Mouse (Mus musculus): Measurements from ENCODE around the gene Acsl4. TPM values are rescaled to one million over a fixed set of nuclear protein-coding genes. Genes with fewer than 3 reads are reported as not detected.

Acsl4 gene
- polyA plus RNA-seq, 2 experiments: 6.4 to 15.4 TPM

DNA sequence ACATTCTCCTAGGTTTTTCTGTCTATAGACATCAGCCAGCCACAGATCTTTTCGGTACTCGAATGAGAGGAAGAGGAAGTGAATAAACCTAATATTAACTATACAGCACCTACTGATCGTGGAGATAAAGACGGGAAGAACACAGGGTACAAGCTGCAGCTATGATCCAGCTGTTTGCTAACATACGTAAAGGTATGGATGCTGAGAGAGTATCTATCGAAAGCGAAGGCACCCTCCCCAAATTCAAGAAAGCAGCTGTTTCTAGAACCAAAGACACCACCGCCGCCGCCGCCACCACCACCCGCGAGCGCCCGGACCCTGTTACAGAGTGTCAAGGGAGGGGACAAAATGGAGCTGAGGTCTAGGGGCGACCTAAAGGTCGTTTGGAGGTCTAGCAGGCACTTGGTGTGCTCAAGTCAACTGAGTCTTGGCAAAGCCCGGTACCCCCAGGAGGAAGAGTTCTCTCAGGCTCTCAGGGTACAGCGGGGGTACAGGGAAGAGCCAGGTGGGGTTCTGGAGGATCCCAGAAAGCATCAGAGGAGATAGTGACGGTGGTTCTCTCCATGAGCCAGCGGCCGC, 665 bp downstream of the Acsl4 start:
- DNase-seq (ENCODE audit: low spot score) (no peak), ATAC-seq (ENCODE audit: low FRiP score, low read depth) (peak; percentile 12; the same call in 1 of the 2 replicates)
- no peak for TF ChIP-seq POLR2A (IDR thresholded peaks at IDR 0.05; ENCODE audit: borderline replicate concordance, extremely low read depth, insufficient read depth, insufficient read length)
- Histone ChIP-seq H3K4me2 (replicated peaks; ENCODE audit: low read depth, low read length, severe bottlenecking) (peak overlapping the region; percentile 41), H3K9ac (ENCODE audit: low read depth, low read length, severe bottlenecking) (peak overlapping the region; percentile 64), H3K27ac (replicated peaks; ENCODE audit: low read depth, low read length) (peak overlapping the region; percentile 70; the same call in 1 of the 2 replicates), H3K36me3 (ENCODE audit: control insufficient read depth, insufficient read depth, low read length) (no peaks in the 10 kb centered on the region), H3K4me1 (ENCODE audit: control insufficient read depth, insufficient read depth, low read length) (no peaks in the 10 kb centered on the region), H3K27me3 (ENCODE audit: control insufficient read depth, insufficient read depth, low read length) (no peaks in the 10 kb centered on the region), H3K9me3 (ENCODE audit: control insufficient read depth, low read length) (no peaks in the 10 kb centered on the region), H3K4me3 (replicated peaks; ENCODE audit: low read length) (peak overlapping the region; percentile 52)
- 14% methylated on average over 21 of the region's 22 CpGs for WGBS

DNA sequence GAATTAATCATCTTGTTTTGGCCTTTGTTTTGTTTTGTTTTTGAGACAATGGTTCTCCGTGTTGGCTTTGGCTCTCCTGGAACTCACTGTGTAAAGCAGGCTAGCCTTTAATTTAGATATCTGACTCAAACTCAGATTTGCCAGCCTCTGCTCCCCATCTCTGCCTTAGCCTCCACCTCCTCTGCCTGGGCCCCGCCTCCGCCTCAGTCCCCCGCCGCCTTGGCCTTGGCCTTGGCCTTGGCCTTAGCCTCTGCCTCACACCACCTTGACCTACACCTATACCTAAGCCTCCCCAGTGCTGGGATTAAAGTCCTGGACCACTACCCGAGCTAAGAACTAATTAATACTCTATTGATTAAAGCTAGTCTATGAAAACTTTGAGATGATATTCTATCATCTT, 2.2 kb downstream of the Acsl4 start:
- no peaks in the 10 kb centered on the region for H3K9me3 ChIP-seq (ENCODE audit: control insufficient read depth, low read length)
- H3K4me2 ChIP-seq (replicated peaks; ENCODE audit: low read depth, low read length, severe bottlenecking): no peak overlapping the region
- no peaks in the 10 kb centered on the region for H3K27me3 ChIP-seq (ENCODE audit: control insufficient read depth, insufficient read depth, low read length)
- H3K4me1 ChIP-seq (ENCODE audit: control insufficient read depth, insufficient read depth, low read length): no peaks in the 10 kb centered on the region
- WGBS: 88% methylated on average over 6 of the region's 6 CpGs
- DNase-seq (ENCODE audit: low spot score) (no peak), ATAC-seq (ENCODE audit: low FRiP score, low read depth) (no peak)
- no peak for TF ChIP-seq POLR2A (IDR thresholded peaks at IDR 0.05; ENCODE audit: borderline replicate concordance, extremely low read depth, insufficient read depth, insufficient read length)
- no peak overlapping the region for H3K9ac ChIP-seq (ENCODE audit: low read depth, low read length, severe bottlenecking)
- H3K4me3 ChIP-seq (replicated peaks; ENCODE audit: low read length): no peak overlapping the region
- H3K27ac ChIP-seq (replicated peaks; ENCODE audit: low read depth, low read length): no peak overlapping the region
- no peaks in the 10 kb centered on the region for H3K36me3 ChIP-seq (ENCODE audit: control insufficient read depth, insufficient read depth, low read length)

- no peak for DNase-seq (ENCODE audit: low spot score)
These were observed 2.7 kb downstream of the Acsl4 start for GRCm38 (mm10) chrX:142387634-142388033.

DNA sequence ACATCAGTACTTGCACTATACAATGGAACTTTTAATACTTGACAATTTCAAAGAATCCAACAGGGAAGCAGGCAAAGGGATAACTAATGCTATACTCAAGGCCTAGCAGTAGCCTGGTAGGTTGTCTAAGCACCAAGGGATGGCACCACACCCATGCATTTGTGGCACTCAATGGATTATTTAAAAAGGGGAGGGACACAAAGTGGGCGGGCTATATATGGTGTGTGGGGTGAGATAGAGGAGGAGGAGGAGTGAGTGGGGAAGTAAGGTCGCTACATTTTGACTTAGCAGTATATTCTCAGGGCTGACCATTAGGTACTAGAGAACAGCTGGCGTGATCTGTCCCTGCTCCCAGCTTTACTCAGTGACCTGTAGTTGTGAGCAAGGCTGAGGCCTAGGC, 5.4 kb downstream of the Acsl4 start:
- H3K9ac ChIP-seq (ENCODE audit: low read depth, low read length, severe bottlenecking): no peak overlapping the region
- no peak overlapping the region for H3K27ac ChIP-seq (replicated peaks; ENCODE audit: low read depth, low read length)
- ATAC-seq (ENCODE audit: low FRiP score, low read depth) (no peak), DNase-seq (ENCODE audit: low spot score) (no peak)
- H3K4me1 ChIP-seq (ENCODE audit: control insufficient read depth, insufficient read depth, low read length): no peaks in the 10 kb centered on the region
- WGBS: 74% methylated on average over 3 of the region's 3 CpGs
- no peaks in the 10 kb centered on the region for H3K27me3 ChIP-seq (ENCODE audit: control insufficient read depth, insufficient read depth, low read length)
- no peak overlapping the region for H3K4me3 ChIP-seq (replicated peaks; ENCODE audit: low read length)
- no peaks in the 10 kb centered on the region for H3K36me3 ChIP-seq (ENCODE audit: control insufficient read depth, insufficient read depth, low read length)
- H3K9me3 ChIP-seq (ENCODE audit: control insufficient read depth, low read length): no peaks in the 10 kb centered on the region
- no peak overlapping the region for H3K4me2 ChIP-seq (replicated peaks; ENCODE audit: low read depth, low read length, severe bottlenecking)
- no peak for TF ChIP-seq POLR2A (IDR thresholded peaks at IDR 0.05; ENCODE audit: borderline replicate concordance, extremely low read depth, insufficient read depth, insufficient read length)

More at GRCm38 (mm10) chrX:142387634-142388033, 2.7 kb downstream of the Acsl4 start:
- H3K4me1 ChIP-seq (ENCODE audit: control insufficient read depth, insufficient read depth, low read length): no peaks in the 10 kb centered on the region
- no peak for TF ChIP-seq POLR2A (IDR thresholded peaks at IDR 0.05; ENCODE audit: borderline replicate concordance, extremely low read depth, insufficient read depth, insufficient read length)
- no peak overlapping the region for H3K27ac ChIP-seq (replicated peaks; ENCODE audit: low read depth, low read length)
- H3K9ac ChIP-seq (ENCODE audit: low read depth, low read length, severe bottlenecking): no peak overlapping the region
- ATAC-seq (ENCODE audit: low FRiP score, low read depth): no peak
- no peaks in the 10 kb centered on the region for H3K27me3 ChIP-seq (ENCODE audit: control insufficient read depth, insufficient read depth, low read length)
- WGBS: 70% methylated on average over 1 of the region's 1 CpGs
- H3K4me2 ChIP-seq (replicated peaks; ENCODE audit: low read depth, low read length, severe bottlenecking): no peak overlapping the region
- H3K4me3 ChIP-seq (replicated peaks; ENCODE audit: low read length): no peak overlapping the region
- H3K36me3 ChIP-seq (ENCODE audit: control insufficient read depth, insufficient read depth, low read length): no peaks in the 10 kb centered on the region
- no peaks in the 10 kb centered on the region for H3K9me3 ChIP-seq (ENCODE audit: control insufficient read depth, low read length)

- no peaks in the 10 kb centered on the region for H3K27me3 ChIP-seq (ENCODE audit: control insufficient read depth, insufficient read depth, low read length)
- ATAC-seq (ENCODE audit: low FRiP score, low read depth): no peak
- H3K36me3 ChIP-seq (ENCODE audit: control insufficient read depth, insufficient read depth, low read length): no peaks in the 10 kb centered on the region
- H3K9me3 ChIP-seq (ENCODE audit: control insufficient read depth, low read length): no peaks in the 10 kb centered on the region
- no peaks in the 10 kb centered on the region for H3K4me1 ChIP-seq (ENCODE audit: control insufficient read depth, insufficient read depth, low read length)
- no peak overlapping the region for H3K4me2 ChIP-seq (replicated peaks; ENCODE audit: low read depth, low read length, severe bottlenecking)
- H3K27ac ChIP-seq (replicated peaks; ENCODE audit: low read depth, low read length): no peak overlapping the region
- TF ChIP-seq POLR2A (IDR thresholded peaks at IDR 0.05; ENCODE audit: borderline replicate concordance, extremely low read depth, insufficient read depth, insufficient read length): no peak
- no peak overlapping the region for H3K9ac ChIP-seq (ENCODE audit: low read depth, low read length, severe bottlenecking)
- no peak for DNase-seq (ENCODE audit: low spot score)
- no peak overlapping the region for H3K4me3 ChIP-seq (replicated peaks; ENCODE audit: low read length)
- WGBS: 83% methylated on average over 6 of the region's 6 CpGs
These were observed 10.4 kb downstream of the Acsl4 start for GRCm38 (mm10) chrX:142379894-142380293.
